Mouse (Mus musculus) lung, postnatal 0 days (tissue): ENCODE measurements around the gene Foxk1. TPM values are rescaled to one million over a fixed set of nuclear protein-coding genes. Genes with fewer than 3 reads are reported as not detected.

ENCODE experiments used
- ATAC-seq: fragments of 200-750 bp; cut with Nextera tagmentation; 2 replicates; pipeline ENCODE4 v1.8.0; 2017; ENCODE audit warnings: moderate library complexity
- DNase-seq: peaks from one replicate; pipeline ENCODE4 v3.0.0-alpha.2; 2016; ENCODE audit warnings: low spot score
- H3K27ac ChIP-seq: fragments of 300-500 bp; sonication (generic); 2 replicates; pipeline ENCODE4 v1.5.1; 2014; ENCODE audit warnings: antibody characterized with exemption, mild to moderate bottlenecking, low read length, mixed read lengths
- H3K27me3 ChIP-seq: fragments of 300-500 bp; sonication (generic); replicated peaks from 2 replicates; pipeline ENCODE4 v1.6.1; 2014; ENCODE audit warnings: low read length, mixed read lengths; ENCODE audit not compliant: insufficient read depth
- H3K36me3 ChIP-seq: fragments of 300-500 bp; sonication (generic); 2 replicates; pipeline ENCODE4 v1.6.1; 2014; ENCODE audit warnings: low read length, mixed read lengths; ENCODE audit not compliant: insufficient read depth
- H3K4me1 ChIP-seq: fragments of 300-500 bp; sonication (generic); 2 replicates; pipeline ENCODE4 v1.6.1; 2014; ENCODE audit warnings: antibody characterized with exemption, low read depth, low read length, mixed read lengths; ENCODE audit not compliant: insufficient read depth
- H3K4me2 ChIP-seq: fragments of 300-500 bp; sonication (generic); replicated peaks from 2 replicates; pipeline ENCODE4 v1.6.1; 2014; ENCODE audit warnings: low read depth, mild to moderate bottlenecking, low read length, moderate library complexity, mixed read lengths
- H3K4me3 ChIP-seq: fragments of 300-500 bp; sonication (generic); 2 replicates; pipeline ENCODE4 v1.5.1; 2014; ENCODE audit warnings: low read depth, low read length
- H3K9ac ChIP-seq: fragments of 300-500 bp; sonication (generic); replicated peaks from 2 replicates; pipeline ENCODE4 v1.6.1; 2014; ENCODE audit warnings: low read depth, mild to moderate bottlenecking
- H3K9me3 ChIP-seq: fragments of 300-500 bp; sonication (generic); 2 replicates; pipeline ENCODE4 v1.6.1; 2016; ENCODE audit warnings: low read length, mixed read lengths
- CTCF ChIP-seq: IDR thresholded peaks from 2 replicates; pipeline ENCODE4 v1.5.1; 2016; ENCODE audit warnings: antibody characterized with exemption, mild to moderate bottlenecking
- EP300 ChIP-seq: IDR thresholded peaks from 2 replicates; pipeline ENCODE4 v1.6.1; 2016; ENCODE audit warnings: antibody characterized with exemption, mild to moderate bottlenecking, control low read depth
- WGBS: fragments of 180-500 bp; shearing (Covaris S2); extraction: QIAGEN DNeasy Blood & Tissue Kit; methylation state at CpG from one replicate; pipeline ENCODE4 v1.1.7; 2014; 5-methylcytosine and 5-hydroxymethylcytosine counted together
- polyA plus RNA-seq: library from polyadenylated mRNA; unstranded; fragments of >200 nt; fragmentation: Nextera tagmentation; extraction: Ambion mirVana; gene quantifications from 2 replicates; pipeline ENCODE4 v1.2.1, GENCODE M21; 2015

The Foxk1 gene
- polyA plus RNA-seq, 1 experiment from 2014 or later: 4.3 TPM

DNA sequence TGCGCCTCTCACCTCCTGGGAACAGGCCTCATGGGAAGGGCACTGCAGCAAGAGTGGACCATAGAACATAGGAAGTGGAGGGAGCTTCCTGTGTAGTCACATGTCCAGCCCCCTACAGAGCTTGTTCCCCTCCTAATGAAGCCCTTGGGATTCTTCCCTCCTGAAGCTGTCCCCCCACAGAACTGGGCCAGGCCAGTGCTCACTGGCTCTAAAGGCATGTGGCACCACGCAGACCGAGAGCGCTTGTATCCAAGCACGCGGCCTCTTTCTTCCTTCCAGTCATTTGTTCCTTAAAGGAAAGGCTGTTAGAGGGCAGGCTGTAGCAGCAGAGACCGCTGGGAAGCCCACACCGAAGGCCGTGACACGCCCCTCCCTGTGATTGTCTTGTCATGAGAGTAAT, 26.6 kb downstream of the Foxk1 start:
- no peak for ATAC-seq
- no peaks in the 10 kb centered on the region for H3K9me3 ChIP-seq
- H3K4me2 ChIP-seq: no peak overlapping the region
- peak overlapping the region; percentile 70 for H3K27ac ChIP-seq
- no peaks in the 10 kb centered on the region for H3K27me3 ChIP-seq
- no peaks in the 10 kb centered on the region for H3K36me3 ChIP-seq
- no peak overlapping the region for H3K4me3 ChIP-seq
- H3K4me1 ChIP-seq: peaks cover 48% of the 10 kb centered on the region; the same call in 1 of the 2 replicates
- WGBS: 77% methylated on average over 10 of the region's 10 CpGs
- DNase-seq: peak; percentile 44
- TF ChIP-seq EP300 (no peak), CTCF (no peak)
- H3K9ac ChIP-seq: no peak overlapping the region

DNA sequence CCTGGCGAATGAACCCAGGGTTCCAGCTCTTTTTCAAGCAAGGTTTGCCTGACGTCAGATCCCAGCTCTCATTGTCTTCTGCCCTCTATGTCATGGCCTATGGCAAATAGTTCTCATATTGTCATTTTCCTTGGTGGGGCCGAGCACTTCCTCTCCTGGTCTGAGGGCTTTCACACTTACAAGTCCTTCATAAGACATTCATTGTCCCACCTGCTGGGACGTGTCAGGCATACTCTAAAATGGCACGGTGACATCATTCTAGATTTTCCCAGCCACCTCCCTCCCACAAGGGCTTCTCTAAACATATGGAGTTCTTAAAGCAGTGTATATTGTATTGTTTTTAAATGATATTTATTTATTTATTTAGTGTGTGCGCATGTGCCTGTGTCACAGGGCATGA, 27.4 kb downstream of the Foxk1 start:
- no peak overlapping the region for H3K4me2 ChIP-seq
- H3K4me1 ChIP-seq: peaks cover 47% of the 10 kb centered on the region; the same call in 1 of the 2 replicates
- DNase-seq: peak; percentile 65
- WGBS: 57% methylated on average over 6 of the region's 6 CpGs
- TF ChIP-seq CTCF: no peak
- TF ChIP-seq EP300: peak; percentile 67
- no peak overlapping the region for H3K9ac ChIP-seq
- H3K27me3 ChIP-seq: no peaks in the 10 kb centered on the region
- no peaks in the 10 kb centered on the region for H3K36me3 ChIP-seq
- no peaks in the 10 kb centered on the region for H3K9me3 ChIP-seq
- ATAC-seq: peak; percentile 29
- H3K27ac ChIP-seq: peak overlapping the region; percentile 2; the same call in 1 of the 2 replicates
- H3K4me3 ChIP-seq: no peak overlapping the region

DNA sequence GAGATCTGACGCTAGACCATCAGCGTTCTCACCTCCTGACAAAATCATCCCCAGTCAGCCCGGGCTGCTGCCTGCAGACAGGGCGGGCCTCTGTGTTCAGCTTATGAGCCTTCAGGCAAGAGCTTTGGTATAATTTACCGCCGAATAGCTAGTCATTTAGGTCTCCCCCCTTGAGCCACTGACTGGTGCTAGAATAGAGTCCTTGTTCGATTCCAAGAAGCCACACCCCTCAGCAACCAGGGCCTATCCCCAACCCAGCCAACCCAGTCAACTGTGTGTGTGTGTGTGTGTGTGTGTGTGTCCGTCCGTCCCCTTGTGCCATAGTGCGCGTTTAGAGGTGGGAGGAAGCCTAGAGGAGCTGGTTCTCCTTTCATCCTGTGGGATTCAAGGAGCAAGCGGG, 29.7 kb downstream of the Foxk1 start:
- DNase-seq: no peak
- H3K9me3 ChIP-seq: no peaks in the 10 kb centered on the region
- ATAC-seq: no peak
- TF ChIP-seq EP300: no peak
- TF ChIP-seq CTCF: no peak
- no peaks in the 10 kb centered on the region for H3K27me3 ChIP-seq
- no peak overlapping the region for H3K4me2 ChIP-seq
- no peak overlapping the region for H3K9ac ChIP-seq
- peaks cover 10% of the 10 kb centered on the region for H3K36me3 ChIP-seq
- 75% methylated on average over 12 of the region's 12 CpGs for WGBS
- peaks cover 26% of the 10 kb centered on the region; the same call in 1 of the 2 replicates for H3K4me1 ChIP-seq
- H3K4me3 ChIP-seq: no peak overlapping the region
- H3K27ac ChIP-seq: no peak overlapping the region

DNA sequence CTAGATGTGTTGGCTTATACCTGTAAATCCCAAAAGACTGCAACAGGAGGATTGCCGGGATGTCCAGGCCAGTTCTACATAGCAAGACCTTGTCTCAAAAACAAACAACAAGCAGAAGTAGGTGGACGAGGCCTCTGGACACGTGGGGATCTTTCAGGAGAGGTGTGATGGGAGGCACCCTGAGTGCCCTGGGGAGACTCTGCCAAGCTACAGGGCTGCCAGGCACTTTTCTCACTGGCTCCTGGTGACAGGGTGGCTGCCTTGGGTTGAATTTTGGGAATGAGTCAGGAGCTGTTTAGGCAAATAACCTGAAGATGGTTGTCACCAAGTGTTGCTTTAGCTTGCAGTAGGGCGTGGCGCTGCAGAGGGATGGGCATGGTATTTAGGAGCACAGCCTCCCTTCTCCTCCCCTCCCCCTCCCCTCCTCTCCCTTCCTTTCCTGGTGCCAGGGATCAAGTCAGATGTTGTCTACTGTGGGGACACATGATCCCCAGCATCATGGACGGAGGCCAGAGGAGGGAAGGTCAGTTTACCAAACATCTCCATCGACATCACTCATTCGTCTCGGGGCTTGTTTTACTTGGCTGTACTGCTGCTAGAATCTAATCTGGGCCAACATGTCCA, 30.6 kb downstream of the Foxk1 start:
- Histone ChIP-seq H3K9me3 (no peaks in the 10 kb centered on the region), H3K4me2 (no peak overlapping the region), H3K27ac (no peak overlapping the region), H3K4me3 (no peak overlapping the region), H3K4me1 (peaks cover 17% of the 10 kb centered on the region; the same call in 1 of the 2 replicates), H3K36me3 (peaks cover 11% of the 10 kb centered on the region), H3K27me3 (no peaks in the 10 kb centered on the region), H3K9ac (no peak overlapping the region)
- peak; percentile 34 for ATAC-seq
- 59% methylated on average over 9 of the region's 9 CpGs for WGBS
- TF ChIP-seq CTCF (no peak), EP300 (no peak)
- no peak for DNase-seq

DNA sequence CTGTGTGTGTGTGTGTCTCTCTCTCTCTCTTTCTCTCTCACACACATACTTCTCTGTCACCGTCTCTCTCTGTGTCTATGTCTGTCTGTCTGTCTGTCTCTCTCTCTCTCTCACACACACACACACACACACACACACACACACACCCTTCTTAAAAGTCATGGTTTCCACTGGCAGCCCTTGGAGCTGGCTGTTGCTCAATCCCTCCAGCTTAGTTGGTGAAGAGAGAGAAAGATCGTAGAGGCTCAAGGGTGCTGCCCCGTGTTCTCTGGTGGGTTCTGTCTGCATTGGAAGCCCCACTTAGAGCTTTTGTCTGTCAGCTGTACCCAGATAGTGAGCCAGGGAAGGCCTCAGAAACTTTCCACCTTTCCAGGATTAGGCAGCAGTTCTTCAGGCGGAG, 31.4 kb downstream of the Foxk1 start:
- no peak overlapping the region for H3K4me3 ChIP-seq
- no peaks in the 10 kb centered on the region for H3K9me3 ChIP-seq
- no peaks in the 10 kb centered on the region for H3K27me3 ChIP-seq
- no peak overlapping the region for H3K9ac ChIP-seq
- WGBS: 77% methylated on average over 4 of the region's 4 CpGs
- H3K36me3 ChIP-seq: peaks cover 11% of the 10 kb centered on the region
- H3K27ac ChIP-seq: no peak overlapping the region
- ATAC-seq (no peak), DNase-seq (no peak)
- H3K4me1 ChIP-seq: peaks cover 9% of the 10 kb centered on the region; the same call in 1 of the 2 replicates
- no peak for TF ChIP-seq EP300
- no peak overlapping the region for H3K4me2 ChIP-seq

DNA sequence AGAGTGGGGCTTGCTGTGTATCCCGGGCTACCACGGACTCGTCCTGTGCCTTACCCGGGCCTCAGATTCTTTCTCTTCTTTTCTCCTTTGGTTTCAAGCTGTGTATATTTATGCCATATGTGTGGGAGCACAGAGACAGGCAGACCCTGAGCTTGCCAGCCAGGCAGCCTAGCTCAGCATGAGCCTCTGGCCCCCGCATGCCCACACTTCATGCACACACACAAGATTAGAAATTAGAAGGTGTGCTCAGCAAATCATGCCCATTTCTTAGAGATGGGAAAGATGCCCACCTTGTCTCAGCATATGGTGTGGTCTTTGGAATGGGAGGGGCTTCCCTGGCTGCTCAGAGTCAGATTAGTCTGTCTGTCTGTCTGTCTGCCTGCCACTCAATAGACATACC, 32.8 kb downstream of the Foxk1 start:
- H3K36me3 ChIP-seq: peaks cover 11% of the 10 kb centered on the region
- ATAC-seq: no peak
- TF ChIP-seq EP300: no peak
- TF ChIP-seq CTCF: no peak
- peaks cover 5% of the 10 kb centered on the region; the same call in 1 of the 2 replicates for H3K4me1 ChIP-seq
- no peak for DNase-seq
- no peak overlapping the region for H3K4me2 ChIP-seq
- no peaks in the 10 kb centered on the region for H3K9me3 ChIP-seq
- no peak overlapping the region for H3K9ac ChIP-seq
- no peak overlapping the region for H3K4me3 ChIP-seq
- H3K27ac ChIP-seq: no peak overlapping the region
- 92% methylated on average over 5 of the region's 5 CpGs for WGBS
- H3K27me3 ChIP-seq: no peaks in the 10 kb centered on the region
